Mouse (Mus musculus): ENCODE data around the gene Ice1.

GRCm38 (mm10) chr13:70670080-70670479 is 32.6 kb upstream of the Ice1 start:
- TF ChIP-seq CTCF (IDR thresholded peaks at IDR 0.05) (no peak), EP300 (IDR thresholded peaks at IDR 0.05) (no peak)
